Mouse (Mus musculus) 416B (cell line): Measurements from ENCODE around the gene Acot7.
A peak's percentile ranks its signal among the peaks of the same experiment; 100 is the strongest.

Experiments
- DNase-seq: peaks from one replicate; pipeline ENCODE4 v3.0.0; 2011; ENCODE audit warnings: low read depth

The Acot7 gene

GRCm38 (mm10) chr4:152273621-152274236 lies 95.8 kb downstream of the Acot7 start, which contains the start of gene Gpr153:
TSS of gene Gpr153 (plus strand) at chr4:152274232.
- DNase-seq: no peak

- no peak for DNase-seq
Measured at GRCm38 (mm10) chr4:152274681-152275131, 96.8 kb downstream of the Acot7 start.

DNA sequence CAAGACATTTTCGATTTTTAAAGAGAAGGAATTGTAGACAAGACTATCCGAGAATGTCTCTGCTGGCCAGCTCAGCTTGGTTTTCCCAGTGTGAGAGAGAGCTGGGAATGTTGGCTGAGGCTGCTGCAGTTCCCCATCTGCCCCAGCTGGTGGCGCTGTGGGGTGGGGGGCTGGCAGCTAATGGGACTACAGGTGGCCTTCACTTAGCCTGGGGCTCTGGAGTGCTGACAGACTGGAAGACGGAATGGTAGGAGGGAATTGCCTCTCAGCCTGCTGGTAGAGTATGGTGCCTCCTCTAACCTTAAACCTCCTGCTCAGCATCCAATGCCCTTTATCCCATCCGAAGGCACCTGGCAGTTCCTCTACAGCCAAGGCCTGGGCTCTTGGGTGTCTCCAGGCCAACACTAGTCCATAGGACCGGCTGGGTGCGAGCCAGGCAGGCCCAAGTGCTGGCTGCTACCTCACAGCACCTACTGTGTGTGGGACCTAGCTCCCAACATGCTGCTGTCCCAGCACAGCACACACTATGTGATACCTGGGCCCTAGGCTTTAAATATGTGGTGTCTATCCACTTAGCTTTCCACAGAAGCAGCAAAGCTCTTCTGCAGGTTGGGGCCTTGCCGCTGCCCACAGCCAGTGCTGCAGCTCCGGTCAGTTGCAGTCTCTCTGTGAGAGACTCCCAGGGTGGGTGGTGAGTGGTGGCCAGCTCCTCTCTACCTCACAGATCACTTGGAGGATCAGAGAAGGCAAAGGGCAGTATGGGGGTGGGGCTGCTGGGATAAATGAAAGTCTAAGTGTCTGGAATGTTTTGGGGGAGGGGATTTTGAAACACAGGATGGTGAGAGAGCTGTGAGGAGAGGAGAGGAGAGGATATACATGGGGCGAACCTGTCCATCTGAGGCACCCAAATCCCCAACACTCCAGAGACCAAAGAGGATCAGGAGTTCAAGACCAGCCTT lies 98.7 kb downstream of the Acot7 start:
- no peak for DNase-seq

GRCm38 (mm10) chr4:152277916-152278315 lies 100.0 kb downstream of the Acot7 start:
- no peak for DNase-seq

DNA sequence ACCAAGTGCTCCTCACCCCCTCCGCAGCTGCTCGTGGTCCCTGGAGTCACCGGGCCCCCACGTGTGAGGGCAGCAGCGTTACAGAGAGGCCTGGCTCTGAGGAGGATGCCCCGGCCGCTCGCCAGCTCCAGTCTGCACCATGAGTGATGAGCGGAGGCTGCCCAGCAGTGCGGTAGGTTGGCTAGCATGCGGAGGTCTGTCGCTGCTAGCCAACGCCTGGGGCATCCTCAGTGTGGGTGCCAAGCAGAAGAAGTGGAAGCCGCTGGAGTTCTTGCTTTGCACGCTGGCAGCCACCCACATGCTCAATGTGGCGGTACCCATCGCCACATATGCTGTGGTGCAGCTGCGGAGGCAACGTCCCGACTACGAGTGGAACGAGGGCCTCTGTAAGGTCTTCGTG lies 101.1 kb downstream of the Acot7 start:
- DNase-seq: no peak

DNA sequence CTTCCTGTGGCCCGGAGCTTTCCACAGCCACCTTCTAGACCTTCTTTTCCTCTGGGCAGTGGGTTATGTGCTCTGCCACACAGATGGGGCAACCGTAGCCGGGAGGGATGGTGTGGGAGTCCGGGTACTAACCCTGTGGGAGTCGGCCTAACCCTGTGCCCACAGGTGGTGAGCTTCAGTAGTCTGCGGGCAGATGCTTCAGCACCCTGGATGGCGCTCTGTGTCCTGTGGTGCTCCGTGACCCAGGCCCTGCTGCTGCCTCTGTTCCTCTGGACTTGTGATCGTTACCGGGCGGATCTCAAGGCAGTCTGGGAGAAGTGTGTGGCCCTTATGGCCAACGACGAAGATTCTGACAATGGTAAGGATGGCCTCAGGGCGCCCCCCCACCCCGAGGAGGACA lies 103.7 kb downstream of the Acot7 start:
- no peak for DNase-seq

GRCm38 (mm10) chr4:152282721-152283120 lies 104.8 kb downstream of the Acot7 start:
- DNase-seq: no peak

- DNase-seq: no peak
Measured at GRCm38 (mm10) chr4:152283186-152283950, 105.4 kb downstream of the Acot7 start.

GRCm38 (mm10) chr4:152285505-152285904 lies 107.6 kb downstream of the Acot7 start:
- DNase-seq: peak; percentile 59

DNA sequence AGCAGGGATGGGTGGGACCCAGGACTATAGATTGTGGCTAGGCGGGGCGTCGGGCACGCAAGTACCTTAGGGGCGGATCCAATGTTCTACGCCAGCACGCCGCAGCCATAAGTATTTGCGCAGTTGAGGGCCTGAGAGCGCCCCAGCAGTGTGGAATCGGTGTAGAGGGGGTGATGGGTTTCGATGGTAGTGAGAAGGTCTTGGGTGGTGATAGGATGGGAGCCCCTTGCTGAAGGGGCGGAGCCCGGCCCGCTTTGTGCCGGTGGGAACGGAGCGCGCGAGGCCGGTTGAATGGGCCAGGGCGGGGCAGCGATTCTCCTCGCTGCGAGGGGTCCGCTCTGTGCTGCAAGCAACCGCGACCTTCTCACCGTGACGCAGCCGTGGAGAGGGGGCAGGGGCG lies 108.2 kb downstream of the Acot7 start:
- no peak for DNase-seq

- DNase-seq: peak; percentile 34
Measured at GRCm38 (mm10) chr4:152286887-152287286, 109.0 kb downstream of the Acot7 start.

GRCm38 (mm10) chr4:152287317-152288120 lies 109.6 kb downstream of the Acot7 start:
- DNase-seq: no peak

DNA sequence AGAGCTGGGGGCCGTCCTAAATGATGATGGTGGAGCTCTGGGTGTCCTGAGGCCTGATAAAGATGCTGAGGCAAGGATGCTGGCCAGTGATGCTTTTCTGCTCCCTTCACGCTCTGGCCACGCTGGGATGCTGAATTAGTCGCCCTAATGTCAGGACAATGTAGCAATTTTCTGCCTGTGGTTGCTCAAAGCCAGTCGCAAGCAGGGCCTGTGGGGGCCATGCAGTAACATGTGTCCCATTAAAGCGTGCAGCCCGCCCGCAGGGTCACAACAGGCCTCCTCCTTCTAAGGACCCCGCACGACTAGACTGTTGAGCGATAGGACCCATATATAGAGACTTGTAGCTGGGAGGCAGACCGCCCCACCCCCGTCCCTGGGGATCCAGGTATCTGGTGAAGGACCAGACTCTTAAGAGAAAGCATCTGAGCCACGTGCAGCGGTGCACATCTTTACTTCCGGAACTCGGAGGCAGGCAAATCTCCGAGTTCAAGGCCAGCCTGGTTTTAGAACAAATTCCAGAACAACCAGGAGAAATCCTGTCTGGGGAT lies 110.5 kb downstream of the Acot7 start:
- DNase-seq: no peak

DNA sequence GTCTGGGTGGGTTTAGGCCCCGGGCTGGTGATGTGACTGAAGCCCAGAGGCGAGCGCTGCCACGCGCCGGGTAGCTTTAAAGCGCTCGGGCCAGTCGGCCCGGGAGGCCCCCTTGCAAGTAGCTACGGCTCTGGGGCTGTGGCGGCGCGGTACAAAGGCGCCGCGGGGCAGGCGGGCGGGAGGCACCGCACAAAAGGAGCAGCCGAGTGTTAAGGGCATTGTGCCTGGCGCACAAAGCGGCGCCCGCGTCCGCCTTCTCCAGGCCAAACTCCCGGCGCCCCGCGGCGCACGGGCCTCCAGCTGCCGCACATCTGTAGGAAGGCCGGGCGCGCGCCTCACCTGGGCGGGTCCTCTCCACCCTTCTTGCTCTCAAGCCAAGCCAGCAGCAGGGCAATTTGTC lies 112.5 kb downstream of the Acot7 start:
- DNase-seq: no peak

- DNase-seq: no peak
Measured at GRCm38 (mm10) chr4:152290991-152291390, 113.1 kb downstream of the Acot7 start.

DNA sequence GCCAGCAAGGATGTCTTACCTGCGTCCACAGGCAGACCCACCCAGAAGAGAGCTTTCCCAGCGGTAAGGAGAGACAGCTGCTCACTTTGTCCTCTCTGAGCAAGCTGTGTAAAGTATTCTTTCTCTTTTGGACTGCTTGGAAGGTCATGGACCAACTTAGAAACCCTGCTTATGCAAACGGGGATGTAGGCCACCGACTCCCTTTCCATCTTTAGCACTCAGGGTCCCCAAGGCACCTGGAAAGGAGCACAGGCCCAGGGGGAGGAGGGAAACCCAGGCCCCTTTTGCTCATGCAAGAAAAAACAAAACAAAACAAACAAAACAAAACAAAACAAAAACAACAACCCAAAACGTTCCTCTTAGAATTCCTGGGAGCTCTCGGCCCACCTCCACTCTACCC lies 113.6 kb downstream of the Acot7 start, which contains the start of gene Hes3:
Hes3 (minus strand) TSS at position 101 of the 400 bp plus-strand sequence.
- DNase-seq: no peak

- DNase-seq: no peak
Measured at GRCm38 (mm10) chr4:152292102-152292765, 114.3 kb downstream of the Acot7 start.

DNA sequence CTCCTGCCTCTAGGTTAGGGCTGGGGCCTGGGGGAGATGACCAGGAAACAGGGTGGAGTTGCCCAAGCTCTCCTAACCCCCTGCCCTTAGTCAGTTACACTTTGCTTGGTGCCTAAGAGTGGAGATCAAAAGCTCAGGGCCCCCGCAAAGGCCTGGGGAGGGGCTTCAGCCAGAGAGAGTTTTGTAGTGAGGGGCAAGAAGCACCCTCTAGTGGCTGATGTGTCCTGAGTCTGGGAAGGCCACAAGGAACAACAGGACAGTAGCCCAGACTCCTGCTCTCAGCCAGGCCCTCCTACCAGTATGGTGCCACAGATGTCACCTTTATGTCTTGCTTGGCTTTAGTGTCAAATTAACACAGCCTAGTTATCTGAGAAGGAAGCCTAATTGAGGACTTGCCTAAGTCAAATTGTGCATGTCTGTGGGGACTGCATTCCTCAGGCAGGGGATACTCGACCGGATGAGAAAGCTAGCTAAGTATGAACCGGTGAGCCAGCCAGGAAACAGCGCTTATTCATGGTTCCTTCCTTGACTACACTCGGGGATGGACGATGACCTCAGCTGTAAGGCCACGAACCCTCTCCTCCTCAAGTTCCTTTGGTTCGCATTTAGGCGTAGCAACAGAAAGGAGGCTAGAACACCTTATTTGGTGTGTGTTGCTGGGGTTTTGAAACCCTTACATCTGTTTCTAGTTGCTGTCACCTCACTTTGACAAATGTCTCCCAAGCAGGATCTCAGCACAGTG lies 116.4 kb downstream of the Acot7 start:
- DNase-seq: peak; percentile 94

DNA sequence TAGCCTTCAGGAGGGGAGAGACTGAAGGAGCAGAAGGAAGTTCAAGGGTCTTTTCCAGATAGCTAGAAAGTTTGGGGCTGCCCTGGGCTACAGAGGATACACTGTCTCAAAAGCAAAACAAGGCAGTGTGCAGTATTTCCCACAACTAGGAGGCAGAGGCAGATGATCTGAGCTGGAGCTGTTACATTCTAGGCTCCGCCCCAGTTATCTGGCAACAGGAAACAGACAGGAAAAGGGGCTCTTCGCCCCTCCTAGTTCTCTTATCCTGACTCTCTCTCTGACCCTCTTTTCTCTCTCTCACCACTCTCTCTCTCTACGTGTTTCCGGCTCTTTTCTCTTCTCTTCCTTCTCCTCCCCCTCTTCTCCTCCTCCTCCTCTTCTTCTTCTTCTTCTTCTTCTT lies 118.0 kb downstream of the Acot7 start:
- DNase-seq: peak; percentile 84

DNA sequence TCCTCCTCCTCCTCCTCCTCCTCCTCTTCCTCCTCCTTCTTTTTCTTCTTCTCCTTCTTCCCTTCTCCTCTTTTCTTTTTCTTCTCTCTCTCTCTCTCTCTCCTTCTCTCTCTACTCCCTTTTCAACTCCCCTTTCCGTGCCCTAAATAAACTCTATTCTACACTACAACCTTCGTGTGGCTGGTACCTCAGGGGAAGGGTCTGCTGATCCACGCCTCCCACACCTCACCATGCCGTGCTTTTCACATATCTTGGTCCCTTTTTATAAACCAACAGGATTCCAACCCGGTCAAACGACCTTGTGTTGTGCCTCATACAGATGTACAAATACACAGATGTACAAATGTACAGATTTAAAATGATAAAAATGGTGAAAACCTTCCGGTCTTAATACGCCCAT lies 118.4 kb downstream of the Acot7 start:
- DNase-seq: no peak
